Mouse (Mus musculus) erythroblast, embryonic 14.5 days (primary cell): ENCODE data around the gene Hist1h2bf. TPM values are rescaled to one million over a fixed set of nuclear protein-coding genes. Genes with fewer than 3 reads are reported as not detected.
"Not testable (repeated sequence)": the region's sequence is repeated elsewhere in the genome, so short reads cannot be mapped to it uniquely, and the experiment has no call there.

ENCODE experiments used
- H3K27me3 ChIP-seq: 2 replicates; pipeline ENCODE4 v1.6.1; 2012; ENCODE audit warnings: inconsistent platforms; ENCODE audit not compliant: control insufficient read depth
- H3K36me3 ChIP-seq: 2 replicates; pipeline ENCODE4 v1.6.1; 2012; ENCODE audit warnings: mild to moderate bottlenecking, inconsistent platforms; ENCODE audit not compliant: control insufficient read depth
- H3K4me1 ChIP-seq: 2 replicates; pipeline ENCODE4 v1.6.1; 2012; ENCODE audit warnings: inconsistent platforms; ENCODE audit not compliant: control insufficient read depth
- H3K4me3 ChIP-seq: replicated peaks from 2 replicates; pipeline ENCODE3; 2012; ENCODE audit warnings: moderate library complexity, mild to moderate bottlenecking, inconsistent platforms
- H3K9me3 ChIP-seq: 2 replicates; pipeline ENCODE4 v1.6.1; 2012; ENCODE audit warnings: low read length, inconsistent platforms, mixed read lengths; ENCODE audit not compliant: control insufficient read depth
- GATA1 ChIP-seq: IDR thresholded peaks from 2 replicates; pipeline ENCODE4 v1.6.1; 2012; ENCODE audit warnings: low read length, inconsistent platforms, mixed read lengths
- TAL1 ChIP-seq: IDR thresholded peaks from 3 replicates; pipeline ENCODE4 v1.6.1; 2012; ENCODE audit warnings: low read length, inconsistent platforms, mixed read lengths
- polyA plus RNA-seq: library from polyadenylated mRNA; stranded (reverse); fragments of >175 nt; gene quantifications from 2 replicates; pipeline ENCODE4 v1.2.3, GENCODE M21; 2012

Hist1h2bf gene
- polyA plus RNA-seq, 1 experiment: 15.6 TPM

DNA sequence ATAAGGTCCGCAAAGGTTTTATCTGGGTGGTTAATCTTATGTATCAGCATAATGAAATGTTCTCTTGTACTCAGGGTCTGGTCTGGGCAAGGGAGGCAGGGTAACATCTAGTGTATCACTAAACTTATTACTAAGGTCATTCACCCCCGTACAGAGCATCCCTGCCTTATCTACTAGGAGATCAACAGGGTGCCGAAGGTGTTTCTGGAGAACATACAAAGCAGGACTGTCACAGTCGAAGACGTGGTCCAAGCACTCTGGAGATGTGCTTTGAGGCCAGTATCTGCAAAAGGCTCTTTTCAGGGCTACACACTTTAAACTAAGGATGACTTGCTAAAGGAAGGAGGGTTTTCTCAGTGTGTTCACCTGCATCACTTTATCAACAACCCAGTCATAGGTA is 27.3 kb downstream of the Hist1h2bf start:
- Histone ChIP-seq H3K4me1 (peaks cover 53% of the 10 kb centered on the region), H3K4me3 (peak overlapping the region; percentile 58), H3K9me3 (no peaks in the 10 kb centered on the region), H3K27me3 (no peaks in the 10 kb centered on the region), H3K36me3 (no peaks in the 10 kb centered on the region)
- TF ChIP-seq TAL1: no peak
- TF ChIP-seq GATA1: peak; percentile 67

DNA sequence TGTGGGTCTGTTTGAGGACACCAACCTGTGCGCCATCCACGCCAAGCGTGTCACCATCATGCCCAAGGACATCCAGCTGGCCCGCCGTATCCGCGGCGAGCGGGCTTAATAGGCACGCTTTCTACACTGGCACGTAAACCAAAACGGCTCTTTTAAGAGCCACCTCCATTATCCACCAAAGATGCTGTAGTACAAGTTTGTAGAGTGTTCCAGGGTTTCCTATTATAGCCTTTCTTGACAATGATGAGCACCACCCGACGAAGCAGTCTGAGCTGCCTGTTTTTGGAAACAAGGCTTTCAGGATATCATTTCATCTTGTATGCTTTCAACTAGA is 29.2 kb downstream of the Hist1h2bf start:
- Histone ChIP-seq H3K4me1 (peaks cover 51% of the 10 kb centered on the region), H3K4me3 (peak overlapping the region; percentile 57)
- not testable (repeated sequence) for H3K36me3 ChIP-seq, H3K9me3 ChIP-seq, H3K27me3 ChIP-seq

DNA sequence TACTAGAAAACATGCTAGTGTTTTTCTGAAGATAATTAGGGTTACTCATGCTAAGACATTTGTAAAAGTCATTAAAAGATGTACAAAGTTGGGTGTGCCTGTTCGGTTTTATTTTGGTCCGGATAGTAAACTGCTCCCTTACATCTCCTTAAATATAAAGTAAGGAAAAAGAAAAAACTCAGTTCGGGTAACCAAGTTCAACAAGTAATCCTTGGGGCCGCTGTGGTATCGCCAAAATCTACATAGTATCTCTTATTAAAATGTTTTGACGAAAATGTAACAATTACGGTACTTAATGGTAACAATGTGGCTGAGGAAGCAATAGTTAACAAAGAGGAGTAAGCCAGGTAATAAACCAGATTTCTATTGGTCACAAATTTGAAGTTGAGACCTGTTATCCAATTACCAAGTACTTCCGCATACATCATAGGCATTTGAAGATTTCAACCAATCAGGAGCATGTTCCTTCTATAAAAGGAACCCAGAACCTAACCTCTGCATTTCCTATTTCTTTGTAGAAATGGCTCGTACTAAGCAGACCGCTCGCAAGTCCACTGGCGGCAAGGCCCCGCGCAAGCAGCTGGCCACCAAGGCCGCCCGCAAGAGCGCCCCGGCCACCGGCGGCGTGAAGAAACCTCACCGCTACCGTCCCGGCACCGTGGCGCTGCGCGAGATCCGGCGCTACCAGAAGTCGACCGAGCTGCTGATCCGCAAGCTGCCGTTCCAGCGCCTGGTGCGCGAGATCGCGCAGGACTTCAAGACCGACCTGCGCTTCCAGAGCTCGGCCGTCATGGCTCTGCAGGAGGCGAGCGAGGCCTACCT is 29.8 kb downstream of the Hist1h2bf start, which contains the start of gene Hist1h3f:
TSS of gene Hist1h3f (plus strand) at position 88 of the 822 bp plus-strand sequence.
- TF ChIP-seq GATA1 (no peak), TAL1 (no peak)
- no peaks in the 10 kb centered on the region for H3K27me3 ChIP-seq
- peak within 1 kb of the TSS; percentile 81 for H3K4me3 ChIP-seq
- peaks cover 10% of the 10 kb centered on the region for H3K36me3 ChIP-seq
- peaks cover 46% of the 10 kb centered on the region for H3K4me1 ChIP-seq
- H3K9me3 ChIP-seq: no peaks in the 10 kb centered on the region

DNA sequence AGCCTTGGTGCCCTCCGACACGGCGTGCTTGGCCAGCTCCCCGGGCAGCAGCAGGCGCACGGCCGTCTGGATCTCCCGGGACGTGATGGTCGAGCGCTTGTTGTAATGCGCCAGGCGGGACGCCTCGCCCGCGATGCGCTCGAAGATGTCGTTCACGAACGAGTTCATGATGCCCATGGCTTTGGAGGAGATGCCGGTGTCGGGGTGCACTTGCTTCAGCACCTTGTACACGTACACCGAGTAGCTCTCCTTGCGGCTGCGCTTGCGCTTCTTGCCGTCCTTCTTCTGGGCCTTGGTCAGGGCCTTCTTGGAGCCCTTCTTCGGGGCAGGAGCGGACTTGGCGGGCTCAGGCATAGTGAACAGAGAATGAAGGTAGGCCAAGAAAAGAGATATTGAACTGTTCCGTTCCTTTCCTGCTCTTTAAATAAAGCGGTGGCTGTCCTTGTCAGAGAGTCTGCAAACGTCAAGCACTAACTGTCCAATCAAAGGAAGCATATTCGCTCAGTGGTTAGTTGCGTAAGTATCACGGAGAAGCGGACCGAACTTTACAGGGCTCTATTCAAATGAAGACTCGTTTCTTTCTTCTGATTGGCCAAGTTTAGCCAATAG is 30.9 kb downstream of the Hist1h2bf start, which contains the start of gene Hist1h2bh:
TSS of gene Hist1h2bh (minus strand) at position 394 of the 609 bp plus-strand sequence.
- Histone ChIP-seq H3K4me1 (peaks cover 49% of the 10 kb centered on the region), H3K36me3 (peaks cover 20% of the 10 kb centered on the region), H3K4me3 (peak within 1 kb of the TSS; percentile 81)
- H3K27me3 ChIP-seq, H3K9me3 ChIP-seq: not testable (repeated sequence)

DNA sequence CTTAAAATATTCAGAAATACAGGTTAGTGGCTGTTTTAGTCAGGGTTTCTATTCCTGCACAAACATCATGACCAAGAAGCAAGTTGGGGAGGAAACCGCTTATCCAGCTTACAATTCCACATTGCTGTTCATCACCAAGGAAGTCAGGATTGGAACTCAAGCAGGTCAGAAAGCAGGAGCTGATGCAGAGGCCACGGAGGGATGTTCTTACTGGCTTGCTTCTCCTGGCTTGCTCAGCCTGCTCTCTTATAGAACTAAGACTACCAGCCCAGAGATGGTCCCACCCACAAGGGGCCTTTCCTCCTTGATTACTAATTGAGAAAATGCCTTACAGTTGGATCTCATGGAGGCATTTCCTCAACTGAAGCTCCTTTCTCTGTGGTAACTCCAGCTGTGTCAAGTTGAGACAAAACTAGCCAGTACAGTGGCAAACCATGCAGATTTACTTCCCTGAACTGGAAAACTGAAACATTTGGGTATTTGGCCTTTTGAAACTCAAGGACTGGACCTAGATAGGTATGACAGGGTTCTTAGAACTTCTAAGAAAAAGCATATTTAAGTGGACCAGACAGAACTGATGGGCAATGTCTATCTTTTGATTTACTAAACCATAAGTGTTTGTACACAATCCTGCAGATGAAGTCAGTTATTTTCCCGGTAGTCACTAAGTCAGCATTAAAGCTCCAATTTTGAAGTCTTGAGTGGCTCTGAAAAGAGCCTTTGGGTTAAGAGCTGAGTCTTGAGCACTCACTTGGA is 31.6 kb downstream of the Hist1h2bf start:
- not testable (repeated sequence) for H3K27me3 ChIP-seq, H3K9me3 ChIP-seq
- H3K36me3 ChIP-seq: peaks cover 26% of the 10 kb centered on the region
- peaks cover 52% of the 10 kb centered on the region for H3K4me1 ChIP-seq
- peak overlapping the region; percentile 81 for H3K4me3 ChIP-seq

DNA sequence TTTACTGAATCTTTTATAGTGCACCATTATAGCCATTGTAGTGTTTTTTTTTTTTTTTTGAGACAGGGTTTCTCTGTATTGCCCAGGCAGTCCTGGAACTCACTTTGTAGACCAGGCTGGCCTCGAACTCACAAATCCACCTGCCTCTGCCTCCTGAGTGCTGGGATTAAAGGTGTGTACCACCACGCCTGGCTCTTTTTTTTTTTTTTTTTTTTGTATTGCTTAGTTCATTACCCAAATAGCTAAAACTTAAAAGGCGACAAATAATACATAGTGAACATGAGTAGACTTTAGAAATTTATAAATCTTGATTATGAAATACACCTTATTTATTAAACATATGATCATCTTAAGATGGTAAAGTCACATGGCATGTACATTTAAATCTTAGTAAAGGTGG is 32.5 kb downstream of the Hist1h2bf start:
- H3K4me3 ChIP-seq: peak overlapping the region; percentile 64
- no peaks in the 10 kb centered on the region for H3K27me3 ChIP-seq
- H3K36me3 ChIP-seq: peaks cover 32% of the 10 kb centered on the region
- H3K9me3 ChIP-seq: no peaks in the 10 kb centered on the region
- H3K4me1 ChIP-seq: peaks cover 54% of the 10 kb centered on the region
- no peak for TF ChIP-seq TAL1
- TF ChIP-seq GATA1: no peak

DNA sequence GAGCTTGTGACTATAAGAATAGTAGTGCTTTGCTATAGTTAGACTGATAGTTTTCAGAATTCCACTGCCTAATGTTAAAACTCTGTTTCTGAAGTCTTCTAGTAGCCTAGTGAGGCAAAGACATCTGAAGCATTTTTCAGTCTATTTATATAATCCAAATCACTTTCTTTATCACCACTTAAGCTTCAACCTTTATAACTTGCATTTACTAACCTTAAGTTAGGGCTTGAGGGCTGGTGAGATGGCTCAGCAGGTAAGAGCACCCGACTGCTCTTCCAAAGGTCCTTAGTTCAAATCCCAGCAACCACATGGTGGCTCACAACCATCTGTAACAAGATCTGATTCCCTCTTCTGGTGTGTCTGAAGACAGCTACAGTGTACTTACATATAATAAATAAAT is 34.2 kb downstream of the Hist1h2bf start:
- H3K4me3 ChIP-seq, H3K9me3 ChIP-seq, H3K27me3 ChIP-seq: not testable (repeated sequence)
- Histone ChIP-seq H3K36me3 (peaks cover 32% of the 10 kb centered on the region), H3K4me1 (peaks cover 52% of the 10 kb centered on the region)

DNA sequence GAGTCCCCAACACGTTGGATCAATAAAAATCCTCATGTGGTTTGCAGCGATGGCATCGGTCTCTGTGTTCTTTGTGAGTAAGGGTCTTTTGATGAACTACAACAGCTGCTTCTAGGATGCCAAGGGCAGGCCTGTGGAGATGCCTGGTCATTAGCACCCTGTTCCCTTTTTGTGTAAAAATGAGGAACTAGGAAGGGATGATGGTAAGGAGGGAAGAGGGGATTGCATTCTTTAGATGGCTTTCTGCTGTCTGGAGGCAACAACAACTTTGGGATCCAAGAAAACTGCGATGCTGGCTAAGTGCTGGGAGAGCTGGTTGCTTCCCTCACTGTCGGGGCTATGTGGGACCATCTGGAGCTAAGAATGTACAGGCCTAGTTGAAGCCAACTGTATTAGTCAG is 35.7 kb downstream of the Hist1h2bf start:
- Histone ChIP-seq H3K36me3 (peaks cover 32% of the 10 kb centered on the region), H3K4me3 (peak overlapping the region; percentile 17), H3K27me3 (no peaks in the 10 kb centered on the region), H3K9me3 (no peaks in the 10 kb centered on the region), H3K4me1 (peaks cover 51% of the 10 kb centered on the region)
- TF ChIP-seq GATA1: no peak
- no peak for TF ChIP-seq TAL1

DNA sequence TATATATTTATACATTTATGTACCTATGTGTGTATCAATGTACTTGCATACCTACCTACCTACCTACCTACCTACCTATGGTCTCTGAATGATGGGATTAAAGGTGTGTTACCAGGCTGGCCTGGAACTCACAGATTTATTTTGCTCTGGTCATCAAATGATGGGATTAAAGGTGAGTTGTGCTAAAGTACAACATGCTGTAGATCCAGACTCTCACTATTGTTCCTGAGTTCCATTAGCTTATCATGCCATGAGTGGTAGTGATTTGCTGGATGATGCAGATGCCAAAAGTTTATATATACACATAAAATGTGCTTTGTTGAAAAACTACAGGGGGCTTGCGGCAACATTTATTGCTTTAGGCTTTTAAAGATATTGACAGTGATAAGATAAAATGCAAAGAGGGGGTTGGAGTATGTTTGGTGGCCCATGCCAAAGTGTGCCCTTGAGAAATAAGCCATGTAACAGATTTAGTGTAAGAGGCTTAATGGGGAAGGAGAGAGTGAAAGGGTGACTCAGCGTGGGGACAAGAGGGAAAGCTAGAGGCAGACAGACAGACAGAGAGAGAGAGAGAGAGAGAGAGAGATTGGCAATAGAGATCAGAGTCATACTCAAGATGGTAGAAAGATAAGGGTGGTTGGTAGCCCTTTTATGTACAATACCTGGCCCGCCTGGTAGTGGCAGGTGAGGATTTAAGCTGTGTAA is 36.8 kb downstream of the Hist1h2bf start:
- no peaks in the 10 kb centered on the region for H3K9me3 ChIP-seq
- H3K4me3 ChIP-seq: peak overlapping the region; percentile 75
- peaks cover 32% of the 10 kb centered on the region for H3K36me3 ChIP-seq
- peaks cover 60% of the 10 kb centered on the region for H3K4me1 ChIP-seq
- TF ChIP-seq TAL1: no peak
- TF ChIP-seq GATA1: peak; percentile 30; the same call in 1 of the 2 replicates
- H3K27me3 ChIP-seq: no peaks in the 10 kb centered on the region
